Mouse (Mus musculus) layer of hippocampus, adult 18-20 months (tissue): ENCODE data around the gene Psmd5. TPM values are rescaled to one million over a fixed set of nuclear protein-coding genes. Genes with fewer than 3 reads are reported as not detected.

Source experiments
- DNase-seq, 2 experiments: peaks; one replicate each; pipeline ENCODE4 v3.0.0; 2022; ENCODE audit warnings: low spot score in 2 of 2
- long read RNA-seq: library from polyadenylated mRNA; stranded (forward); transcript quantifications from one replicate; pipeline ENCODE4 v2.0.0, GENCODE M21; 2021
- total RNA-seq, 2 experiments: library from RNA; stranded (reverse); gene quantifications; 2 replicates each; pipeline ENCODE4 v1.2.3; 2021

Gene Psmd5
- total RNA-seq: 10 to 100 TPM; 39.4 to 41.4 TPM
- long read RNA-seq, full-length matches to known transcripts: 95 of 120 reads
- long read RNA-seq, partial matches to known transcripts: 2 of 120 reads
- long read RNA-seq, other reads (novel, unspliced or antisense): 23 of 120 reads

GRCm38 (mm10) chr2:34874816-34875345 is at the start of gene Psmd5:
Gene Psmd5 (minus strand): TSS chr2:34874968.
- DNase-seq: no peak

DNA sequence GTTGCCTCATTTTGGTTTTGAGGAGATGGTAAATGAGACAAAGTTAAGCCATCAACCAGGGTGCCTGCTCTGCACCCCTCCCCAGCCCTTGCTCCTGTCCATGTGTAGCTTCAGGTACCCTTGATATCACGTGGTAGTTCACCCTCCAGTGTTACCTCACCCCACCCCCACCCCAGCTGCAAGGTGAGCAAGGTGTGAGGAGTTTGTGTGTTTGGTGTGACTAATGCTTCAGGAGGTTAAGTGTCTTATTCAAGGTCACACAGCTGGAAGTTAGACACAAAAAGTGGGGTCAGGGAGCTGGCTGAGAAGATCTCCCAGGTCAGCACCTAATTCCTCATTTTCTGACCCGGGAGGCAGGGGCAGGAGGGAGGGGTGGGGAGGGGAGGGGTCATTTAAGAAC is 48.0 kb upstream of the Psmd5 start:
- DNase-seq: no peak

- DNase-seq: no peak
Observed at GRCm38 (mm10) chr2:34920144-34920543, 45.4 kb upstream of the Psmd5 start.

DNA sequence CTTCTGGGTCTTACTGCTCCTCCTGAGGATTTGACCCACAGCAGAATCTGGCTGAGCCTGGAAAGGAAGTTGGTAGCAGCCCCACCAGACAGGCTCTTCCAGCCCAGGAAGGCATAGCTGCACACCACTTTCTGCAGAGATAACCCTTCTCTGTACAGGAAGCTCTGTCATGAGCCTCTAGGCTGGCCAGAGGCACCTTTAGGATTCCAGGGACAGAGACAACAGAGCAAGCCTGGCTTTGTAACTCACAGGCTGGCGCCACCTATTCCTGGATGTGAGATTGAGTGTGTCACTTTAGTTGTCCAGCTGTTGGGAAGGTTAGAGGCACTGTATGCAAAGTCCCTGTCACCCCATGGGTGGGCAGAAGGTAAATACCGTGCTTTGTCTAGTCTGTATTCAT is 40.3 kb upstream of the Psmd5 start:
- DNase-seq: no peak

DNA sequence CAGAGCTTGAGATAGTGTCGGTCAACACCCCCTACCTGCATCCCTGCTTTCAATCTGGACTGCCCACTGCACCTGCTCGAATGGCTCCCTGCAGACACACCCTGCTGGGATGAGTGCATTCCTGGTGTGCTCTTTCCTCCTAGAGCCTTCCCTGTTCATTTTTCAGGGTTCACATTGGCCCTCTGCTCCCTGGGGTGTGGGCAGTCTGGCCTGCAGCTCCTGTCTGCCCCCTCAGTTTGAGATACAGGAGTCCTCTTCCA is 40.0 kb upstream of the Psmd5 start:
- DNase-seq: no peak

DNA sequence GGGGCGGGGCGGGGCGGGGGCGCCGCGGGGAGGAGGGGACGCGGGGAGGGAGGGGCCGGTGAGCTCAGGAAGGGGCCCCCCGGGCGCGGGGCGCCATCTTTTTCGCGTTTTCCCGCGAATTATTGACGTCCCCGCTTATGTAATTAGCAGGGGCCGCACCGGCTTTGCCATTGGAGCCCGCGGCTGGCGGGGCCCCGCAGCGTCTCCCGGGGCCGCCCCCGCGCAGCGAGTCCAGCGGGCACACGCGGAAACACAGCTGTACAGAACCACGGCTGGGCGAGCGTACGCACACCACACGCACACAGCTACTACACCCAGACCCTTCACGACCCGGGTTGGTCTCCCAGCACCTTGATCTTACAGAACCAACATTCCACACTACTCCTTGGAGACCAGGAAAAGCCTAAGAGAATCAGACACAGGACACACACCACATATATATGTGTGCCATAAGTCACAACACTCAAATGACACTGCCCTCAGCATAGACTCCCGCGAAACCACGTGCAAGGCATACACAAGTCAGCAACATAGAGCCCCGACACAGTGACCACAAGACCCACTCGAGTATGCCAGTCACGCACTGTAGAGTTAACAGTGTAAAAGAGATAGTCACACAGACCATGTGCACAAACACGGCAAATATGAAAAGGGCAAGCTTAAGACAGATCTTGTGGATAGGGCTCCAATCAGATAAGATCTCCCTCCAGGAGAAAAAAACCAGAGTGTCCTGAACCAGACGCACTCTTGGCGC is 39.5 kb upstream of the Psmd5 start:
- peak; percentile 30 to 51 for DNase-seq

DNA sequence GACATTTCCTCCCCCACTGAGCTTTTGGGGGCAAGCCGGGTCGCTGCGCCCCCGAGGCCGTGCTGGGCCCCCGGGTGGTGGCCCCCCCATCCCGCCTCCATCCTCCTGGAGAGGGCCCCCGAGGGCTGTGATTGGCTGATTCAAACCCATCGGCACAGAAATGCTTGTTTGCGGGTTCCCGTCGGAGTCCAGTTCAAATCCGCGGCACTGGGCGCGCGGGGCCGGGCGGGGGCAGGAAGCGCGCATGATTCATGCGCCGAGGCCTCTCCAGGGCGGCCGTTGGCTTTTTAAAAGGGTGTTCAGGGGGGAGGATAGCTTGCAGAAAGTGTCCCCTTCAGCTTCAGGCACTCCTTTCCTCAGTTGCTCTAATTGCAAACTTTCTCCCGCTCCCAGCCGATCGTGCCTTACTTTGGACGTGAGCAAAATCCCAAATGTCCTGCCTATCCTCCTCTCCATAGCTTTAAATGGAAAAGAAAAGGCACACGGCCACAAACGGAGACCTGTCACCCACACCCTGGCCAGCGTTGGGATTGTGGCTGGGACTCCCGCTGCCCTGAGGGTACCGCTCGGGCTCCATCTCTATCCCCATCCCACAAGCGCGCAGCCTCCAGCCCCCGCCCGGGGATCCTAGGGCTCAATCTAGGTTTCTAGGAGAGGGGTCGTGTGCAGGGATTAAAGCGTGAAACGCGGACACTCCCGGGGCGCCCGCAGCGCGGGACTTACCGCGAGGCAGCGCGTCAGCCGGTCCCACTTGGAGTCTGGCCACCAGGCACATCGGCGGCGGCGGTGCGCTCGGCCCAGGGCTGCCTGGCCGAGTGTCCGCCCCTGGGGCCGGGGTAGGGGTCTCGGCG is 38.7 kb upstream of the Psmd5 start, which contains the start of gene Phf19:
Gene Phf19 (minus strand): TSS at position 809 of the 851 bp plus-strand sequence.
- no peak for DNase-seq

DNA sequence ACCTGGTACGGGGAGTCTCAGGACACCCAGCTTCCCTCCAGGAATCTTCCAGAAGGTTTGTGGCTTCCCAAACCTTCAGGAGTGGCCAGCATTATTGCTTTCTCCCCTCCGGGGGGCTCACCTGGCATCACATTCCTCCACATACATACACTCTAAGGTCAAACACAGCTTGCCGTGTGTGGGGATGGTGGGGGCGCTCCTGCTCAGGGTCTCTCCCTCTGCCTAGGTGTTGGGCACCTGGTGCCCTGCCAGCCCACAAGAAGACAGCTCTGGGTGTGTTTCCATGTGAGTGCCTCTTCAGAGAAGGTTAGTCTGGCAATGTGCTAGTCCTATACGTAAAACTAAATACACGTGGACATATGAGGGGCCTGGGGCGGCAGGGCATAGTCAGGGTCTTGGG is 37.8 kb upstream of the Psmd5 start:
- DNase-seq: no peak

GRCm38 (mm10) chr2:34911871-34912270 is 37.1 kb upstream of the Psmd5 start:
- DNase-seq: no peak

DNA sequence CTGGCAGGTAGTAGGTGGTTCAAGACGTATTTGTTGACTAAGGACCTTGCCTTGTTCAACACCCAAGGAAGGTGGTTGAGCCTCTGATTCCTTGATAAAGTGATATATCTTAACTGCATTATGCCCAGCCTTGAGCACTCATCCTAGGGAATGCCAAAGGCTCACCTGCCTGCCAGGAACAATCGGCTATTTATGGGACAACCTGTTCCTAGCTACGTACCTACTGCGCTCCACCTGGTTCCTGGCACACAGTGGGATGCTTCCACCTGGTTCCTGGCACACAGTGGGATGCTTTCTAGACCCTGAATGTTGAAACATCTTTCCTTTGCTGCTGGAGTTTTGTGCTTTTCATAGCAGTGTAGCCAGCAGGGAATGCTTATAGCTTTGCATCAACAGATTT is 35.0 kb upstream of the Psmd5 start:
- DNase-seq: no peak

- no peak for DNase-seq
Observed at GRCm38 (mm10) chr2:34906861-34907604, 32.3 kb upstream of the Psmd5 start.

GRCm38 (mm10) chr2:34906426-34906825 is 31.7 kb upstream of the Psmd5 start:
- DNase-seq: no peak

- DNase-seq: peak; percentile 99
Observed at GRCm38 (mm10) chr2:34904849-34905542, 30.2 kb upstream of the Psmd5 start.

- DNase-seq: no peak
Observed at GRCm38 (mm10) chr2:34903652-34904405, 29.1 kb upstream of the Psmd5 start.

- DNase-seq: no peak
Observed at GRCm38 (mm10) chr2:34903191-34903590, 28.4 kb upstream of the Psmd5 start.

DNA sequence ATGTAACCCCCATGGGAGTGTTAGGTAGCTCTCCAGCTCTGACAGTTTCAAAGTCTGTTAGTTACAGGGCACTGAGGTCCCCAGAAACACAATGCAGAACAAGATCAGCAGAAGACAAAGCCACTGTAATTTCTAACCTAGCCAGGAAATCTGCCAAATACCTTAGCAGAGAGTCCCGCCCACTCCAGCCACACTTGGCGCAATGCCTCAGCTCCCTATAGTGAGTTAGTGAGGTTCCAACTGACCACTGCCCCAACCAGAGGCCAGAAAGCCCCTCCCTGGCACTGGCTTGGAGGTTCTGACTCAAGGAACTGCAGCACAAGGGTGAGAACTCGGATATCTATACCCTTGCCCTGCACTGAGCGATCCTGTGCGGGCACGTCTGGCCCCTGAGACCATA is 28.0 kb upstream of the Psmd5 start:
- no peak for DNase-seq

GRCm38 (mm10) chr2:34901726-34902125 is 27.0 kb upstream of the Psmd5 start:
- no peak for DNase-seq

DNA sequence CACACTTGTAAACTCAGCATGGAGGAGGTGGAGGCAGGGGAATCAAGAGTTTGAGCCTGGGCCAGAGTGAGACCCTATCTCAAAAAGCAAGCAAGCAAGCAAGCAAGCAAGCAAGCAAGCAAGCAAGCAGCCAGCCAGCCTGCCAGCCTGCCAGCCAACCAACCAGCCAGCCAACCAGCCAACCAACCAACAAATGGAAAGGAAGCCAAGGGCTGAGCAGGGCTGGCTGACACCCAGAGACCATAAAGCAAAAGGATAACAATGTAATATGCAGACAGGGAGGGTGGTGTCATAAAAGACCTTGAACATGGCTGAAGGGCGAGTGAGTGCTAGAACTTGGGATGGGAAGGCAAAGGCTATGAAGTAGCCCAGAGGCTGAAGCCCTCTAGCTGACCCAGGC is 25.6 kb upstream of the Psmd5 start:
- DNase-seq: no peak

DNA sequence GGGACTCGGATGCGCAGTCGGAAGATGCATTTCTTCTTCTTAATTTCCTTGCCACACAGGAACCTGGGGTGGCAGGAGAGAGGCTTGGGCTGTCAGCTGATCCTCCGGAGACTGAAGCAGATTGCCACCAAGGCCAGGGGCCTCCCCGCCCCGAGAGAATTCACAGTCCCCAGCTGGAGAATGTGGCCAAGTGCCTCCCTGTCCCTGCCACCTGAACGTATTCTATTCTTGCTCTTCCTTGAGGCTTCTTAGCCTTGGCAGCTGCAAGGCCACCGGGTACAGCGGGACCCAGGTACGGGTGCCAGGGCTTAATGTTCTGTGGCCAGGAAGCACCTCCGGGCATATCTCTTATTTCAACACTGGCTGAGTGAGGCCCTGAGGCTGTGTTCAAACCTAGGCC is 24.9 kb upstream of the Psmd5 start:
- DNase-seq: no peak

- no peak for DNase-seq
Observed at GRCm38 (mm10) chr2:34897820-34898219, 23.1 kb upstream of the Psmd5 start.
